18 mouse cellular contexts compared by ENCODE assay signal in genomic region chr7:97360166-97360565, GRCm38 (mm10). TPM values are rescaled to one million over a fixed set of nuclear protein-coding genes. Genes with fewer than 3 reads are reported as not detected.
"Had no signal": no experiment of that assay in that cellular context is flagged by ENCODE, and none has a peak within 500 bp of the region (broad histone marks: within the 10 kb centered on the region; RNA-seq: fewer than 3 reads in every experiment).

No protein-coding gene starts in this region.

- H3K9me3 ChIP-seq: liver, embryonic 13.5 days; midbrain, embryonic 12.5 days; midbrain, embryonic 15.5 days; neural tube, embryonic 12.5 days; neural tube, embryonic 15.5 days had no signal

- H3K9ac ChIP-seq: liver, embryonic 13.5 days; midbrain, embryonic 12.5 days; midbrain, embryonic 15.5 days; neural tube, embryonic 12.5 days; neural tube, embryonic 15.5 days had no signal

- H3K27me3 ChIP-seq: midbrain, embryonic 15.5 days; neural tube, embryonic 12.5 days; neural tube, embryonic 15.5 days had no signal

- H3K36me3 ChIP-seq: liver, embryonic 13.5 days; midbrain, embryonic 12.5 days; midbrain, embryonic 15.5 days; neural tube, embryonic 12.5 days; neural tube, embryonic 15.5 days had no signal

- H3K4me3 ChIP-seq: layer of hippocampus, adult 2 months; left cerebral cortex, adult 2 months; liver, embryonic 13.5 days; midbrain, embryonic 12.5 days; midbrain, embryonic 15.5 days; neural tube, embryonic 12.5 days; neural tube, embryonic 15.5 days had no signal

- DNase-seq: kidney, adult 2 months; kidney, postnatal 25 days; layer of hippocampus, adult 9-11 months; liver, embryonic 13.5 days; right cerebral cortex, adult 18-20 months; right cerebral cortex, postnatal 14 days; right cerebral cortex, postnatal 4 days; thymus, postnatal 25 days had no signal

- H3K4me1 ChIP-seq: midbrain, embryonic 15.5 days; neural tube, embryonic 12.5 days; neural tube, embryonic 15.5 days had no signal

- H3K27ac ChIP-seq: kidney, postnatal 0 days; layer of hippocampus, adult 2 months; left cerebral cortex, adult 2 months; liver, embryonic 13.5 days; macrophage; midbrain, embryonic 12.5 days; midbrain, embryonic 15.5 days; neural tube, embryonic 12.5 days; neural tube, embryonic 15.5 days had no signal

- H3K4me2 ChIP-seq: liver, embryonic 13.5 days; midbrain, embryonic 12.5 days; midbrain, embryonic 15.5 days; neural tube, embryonic 12.5 days; neural tube, embryonic 15.5 days had no signal

- ATAC-seq: intestine, embryonic 16.5 days; midbrain, embryonic 15.5 days had no signal

RNA-seq across cellular contexts. Expression of gene Thrsp, which starts 57.4 kb away (rescaled TPM):
- total RNA-seq: megakaryocyte, adult 5-6 weeks had no signal
- polyA plus RNA-seq: liver, embryonic 13.5 days; macrophage had no signal
